Mouse (Mus musculus) G1E (cell line): Measurements from ENCODE around the gene Gimap1. TPM values are rescaled to one million over a fixed set of nuclear protein-coding genes. Genes with fewer than 3 reads are reported as not detected.

ENCODE experiments used
- ATAC-seq: 2 replicates; pipeline ENCODE4 v1.8.0; 2016; ENCODE audit warnings: mild to moderate bottlenecking; ENCODE audit not compliant: insufficient number of reproducible peaks, poor library complexity, low FRiP score, severe bottlenecking; ENCODE audit errors: extremely low read depth
- DNase-seq: peaks from one replicate; pipeline ENCODE4 v3.0.0; 2012; ENCODE audit warnings: low spot score
- H3K27me3 ChIP-seq: 2 replicates; pipeline ENCODE4 v1.6.1; 2012; ENCODE audit warnings: mild to moderate bottlenecking, low read length, inconsistent platforms; ENCODE audit not compliant: insufficient read depth
- H3K36me3 ChIP-seq: replicated peaks from 2 replicates; pipeline ENCODE3; 2012; ENCODE audit warnings: mild to moderate bottlenecking, inconsistent platforms
- H3K4me1 ChIP-seq: 2 replicates; pipeline ENCODE4 v1.6.1; 2012; ENCODE audit warnings: low read depth, low read length, inconsistent platforms, mixed read lengths; ENCODE audit not compliant: insufficient read depth
- H3K4me3 ChIP-seq: 2 replicates; pipeline ENCODE4 v1.5.1; 2012; ENCODE audit warnings: low read depth, mild to moderate bottlenecking, inconsistent platforms, low read length, moderate library complexity, mixed read lengths
- H3K9me3 ChIP-seq: replicated peaks from 2 replicates; pipeline ENCODE4 v1.6.1; 2012; ENCODE audit warnings: inconsistent platforms
- CTCF ChIP-seq: IDR thresholded peaks from 2 replicates; pipeline ENCODE4 v1.5.1; 2012; ENCODE audit warnings: low read depth, low read length, inconsistent platforms, mixed read lengths
- GATA1 ChIP-seq: IDR thresholded peaks from 2 replicates; pipeline ENCODE4 v1.6.1; 2012; ENCODE audit warnings: borderline replicate concordance, low read length, inconsistent platforms, mixed read lengths
- GATA2 ChIP-seq: IDR thresholded peaks from 2 replicates; pipeline ENCODE4 v1.6.1; 2012; ENCODE audit warnings: low read depth, low read length, inconsistent platforms, borderline replicate concordance
- POLR2AphosphoS5 ChIP-seq: IDR thresholded peaks from 2 replicates; pipeline ENCODE4 v1.6.1; 2012; ENCODE audit warnings: low read depth, low read length, inconsistent platforms; ENCODE audit not compliant: insufficient replicate concordance
- TAL1 ChIP-seq: conservative IDR thresholded peaks from 2 replicates; pipeline ENCODE4 v1.6.1; 2012; ENCODE audit warnings: low read depth, low read length, inconsistent platforms, mixed read lengths
- polyA plus RNA-seq: library from polyadenylated mRNA; stranded (reverse); fragments of >175 nt; gene quantifications from 2 replicates; pipeline ENCODE4 v1.2.3, GENCODE M21; 2012
- total RNA-seq, 2 experiments: library from RNA; stranded (forward) in 1 of 2; stranded (reverse) in 1 of 2; fragments of 200-1000 nt in 1 of 2; fragments of >200 nt in 1 of 2; fragmentation: Nextera tagmentation in 1 of 2; gene quantifications; 2 replicates each; pipeline ENCODE4 v1.2.3; 2014 to 2017

Gimap1 gene
- total and polyA plus RNA-seq, 3 experiments = not detected

DNA sequence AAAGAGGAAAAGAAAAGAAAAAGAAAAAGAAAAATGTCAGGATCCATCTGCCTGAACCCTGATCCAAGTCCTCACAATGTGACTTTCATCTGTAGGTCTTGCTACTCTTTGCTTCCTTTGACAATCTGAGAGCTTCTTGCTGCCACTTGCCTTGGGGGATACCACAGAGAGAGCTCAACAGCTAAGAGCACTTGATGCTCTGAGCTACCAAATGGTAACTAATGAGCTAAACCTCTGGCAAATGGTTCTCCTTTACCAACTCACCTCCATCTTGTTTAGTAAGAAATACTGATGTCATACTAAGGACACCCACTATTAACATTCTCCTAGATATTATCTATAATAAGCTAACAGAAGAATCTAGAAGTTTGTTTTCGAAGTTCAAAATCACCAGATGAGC is 5.2 kb upstream of the Gimap1 start:
- Histone ChIP-seq H3K36me3 (no peaks in the 10 kb centered on the region), H3K27me3 (peaks cover 3% of the 10 kb centered on the region; the same call in 1 of the 2 replicates), H3K4me3 (no peak overlapping the region), H3K4me1 (no peaks in the 10 kb centered on the region), H3K9me3 (no peaks in the 10 kb centered on the region)
- DNase-seq (no peak), ATAC-seq (no peak)
- no peak for TF ChIP-seq CTCF
- TF ChIP-seq GATA2 = no peak
- TF ChIP-seq GATA1 = no peak
- TF ChIP-seq TAL1 = no peak
- TF ChIP-seq POLR2AphosphoS5 = no peak

DNA sequence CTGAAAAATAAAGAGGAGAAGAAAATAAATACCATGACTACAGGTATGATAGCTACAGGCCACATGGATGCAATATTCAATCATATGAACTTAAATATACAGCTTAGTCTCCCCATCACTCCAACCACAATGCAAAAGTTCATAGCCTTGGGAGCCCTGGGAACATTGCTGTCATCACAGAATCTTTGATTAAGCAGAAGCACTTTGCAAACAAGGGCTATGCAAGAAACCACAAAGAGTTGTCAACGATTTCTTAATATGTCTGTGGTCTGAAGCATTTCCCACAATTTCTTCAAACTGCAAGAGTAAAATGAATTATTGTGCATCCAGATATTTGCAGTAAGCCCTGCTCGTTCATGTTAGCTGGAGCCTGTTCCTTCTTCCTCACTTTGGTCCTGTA is 1.8 kb upstream of the Gimap1 start:
- TF ChIP-seq POLR2AphosphoS5 (no peak), GATA1 (no peak), CTCF (no peak), TAL1 (no peak), GATA2 (no peak)
- no peaks in the 10 kb centered on the region for H3K4me1 ChIP-seq
- ATAC-seq = no peak

DNA sequence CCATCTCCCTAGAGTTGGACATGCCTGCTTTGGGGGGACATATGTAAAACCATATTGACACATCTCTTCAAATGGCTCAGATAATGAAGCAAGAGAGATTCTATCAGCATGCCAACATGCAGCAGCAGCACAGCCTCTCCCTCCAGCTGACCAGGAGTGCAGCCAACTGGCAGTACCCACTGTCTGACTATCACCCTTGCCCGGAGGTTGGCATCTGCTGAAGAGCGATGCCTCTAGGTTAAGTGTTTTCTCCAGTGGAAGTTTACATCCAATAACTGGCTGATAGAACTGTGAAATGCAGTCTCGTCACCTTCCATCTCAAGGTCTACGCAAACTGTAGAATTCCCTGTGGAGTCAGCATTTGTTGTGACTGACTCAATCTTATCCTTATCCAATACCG is 1.2 kb upstream of the Gimap1 start:
- Histone ChIP-seq H3K4me3 (no peak overlapping the region), H3K9me3 (no peaks in the 10 kb centered on the region), H3K36me3 (no peaks in the 10 kb centered on the region), H3K4me1 (no peaks in the 10 kb centered on the region), H3K27me3 (peaks cover 7% of the 10 kb centered on the region; the same call in 1 of the 2 replicates)
- DNase-seq (no peak), ATAC-seq (no peak)
- no peak for TF ChIP-seq GATA2
- TF ChIP-seq POLR2AphosphoS5 = no peak
- no peak for TF ChIP-seq GATA1
- TF ChIP-seq CTCF = no peak
- TF ChIP-seq TAL1 = no peak

More for the DNA sequence above, 1.8 kb upstream of the Gimap1 start:
- H3K27me3 ChIP-seq = peaks cover 3% of the 10 kb centered on the region; the same call in 1 of the 2 replicates
- no peaks in the 10 kb centered on the region for H3K9me3 ChIP-seq
- no peaks in the 10 kb centered on the region for H3K36me3 ChIP-seq
- DNase-seq = no peak
- no peak overlapping the region for H3K4me3 ChIP-seq

DNA sequence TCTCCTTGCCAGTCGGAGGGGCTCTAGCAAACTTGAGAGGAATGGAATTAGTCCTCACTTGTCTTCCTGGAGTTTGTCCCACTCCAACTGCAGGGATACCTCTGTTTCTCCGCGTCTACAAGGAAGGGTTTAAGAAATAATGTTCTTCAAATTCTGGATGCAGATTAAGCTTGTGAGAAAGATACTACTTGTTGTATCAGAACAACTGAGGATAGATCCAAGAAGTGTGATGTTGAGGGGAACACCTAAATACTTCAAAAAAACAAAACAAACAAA is 864 bp downstream of the Gimap1 start:
- ATAC-seq (no peak), DNase-seq (no peak)
- no peaks in the 10 kb centered on the region for H3K9me3 ChIP-seq
- H3K27me3 ChIP-seq = peaks cover 11% of the 10 kb centered on the region; the same call in 1 of the 2 replicates
- H3K4me1 ChIP-seq = no peaks in the 10 kb centered on the region
- H3K4me3 ChIP-seq = no peak overlapping the region
- H3K36me3 ChIP-seq = no peaks in the 10 kb centered on the region
- no peak for TF ChIP-seq CTCF
- TF ChIP-seq GATA1 = no peak
- no peak for TF ChIP-seq POLR2AphosphoS5
- no peak for TF ChIP-seq GATA2
- TF ChIP-seq TAL1 = no peak

DNA sequence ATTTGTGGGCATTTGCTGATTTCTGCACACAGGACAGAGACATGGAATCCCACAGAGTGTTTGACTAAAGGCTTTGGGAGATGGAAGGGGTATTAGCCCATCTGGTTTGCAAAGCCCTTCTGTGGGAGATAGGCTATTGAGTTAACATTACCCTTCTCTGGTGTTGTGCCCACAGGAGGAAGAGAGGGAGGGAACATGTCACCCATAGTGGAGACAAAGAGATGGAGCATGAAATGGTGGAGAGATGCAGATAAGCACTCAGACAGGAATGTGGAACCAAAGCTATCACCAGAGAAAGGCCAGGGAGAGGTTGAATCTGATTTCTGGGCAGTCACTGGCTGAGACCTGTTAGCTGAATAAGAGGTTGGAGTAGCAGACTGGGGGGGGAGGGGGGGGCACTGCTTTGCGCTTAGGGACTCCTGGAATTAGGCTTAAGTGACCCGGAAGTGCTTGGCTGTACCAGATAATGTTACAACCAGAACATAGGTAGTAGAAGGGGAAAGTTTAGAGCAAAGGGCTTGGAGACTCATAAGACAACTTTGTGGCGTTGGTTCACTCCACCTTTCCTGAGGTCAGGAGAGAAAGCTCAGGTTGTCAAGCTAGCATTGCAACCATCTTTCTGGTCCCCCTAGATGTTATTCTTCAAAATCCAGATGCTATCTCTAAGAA is 1.8 kb downstream of the Gimap1 start:
- ATAC-seq (no peak), DNase-seq (no peak)
- no peak overlapping the region for H3K4me3 ChIP-seq
- TF ChIP-seq CTCF = no peak
- TF ChIP-seq TAL1 = no peak
- TF ChIP-seq GATA1 = no peak
- TF ChIP-seq GATA2 = no peak
- no peak for TF ChIP-seq POLR2AphosphoS5
- no peaks in the 10 kb centered on the region for H3K4me1 ChIP-seq
- no peaks in the 10 kb centered on the region for H3K9me3 ChIP-seq
- H3K36me3 ChIP-seq = no peaks in the 10 kb centered on the region
- peaks cover 11% of the 10 kb centered on the region; the same call in 1 of the 2 replicates for H3K27me3 ChIP-seq

DNA sequence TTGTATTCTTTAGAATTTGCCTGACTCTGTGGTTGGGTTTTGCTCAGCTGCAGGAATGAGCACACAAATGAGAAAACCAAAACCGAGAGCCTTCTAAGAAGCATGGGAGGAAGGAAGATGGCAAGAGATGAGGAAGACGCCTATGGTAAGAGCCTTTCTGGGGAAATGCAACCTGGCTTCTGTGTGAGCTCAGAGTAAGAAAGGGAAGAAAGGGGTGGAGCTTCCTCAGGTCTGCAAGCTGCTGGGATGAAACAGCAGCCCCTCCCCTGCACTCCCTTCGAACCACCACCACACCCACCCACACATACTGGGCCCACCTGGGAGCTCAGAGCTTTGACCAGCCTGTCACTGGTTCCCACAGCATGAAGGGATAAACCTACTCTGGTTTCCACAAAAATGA is 2.4 kb downstream of the Gimap1 start:
- no peak for ATAC-seq

More for the DNA sequence above, 2.4 kb downstream of the Gimap1 start:
- DNase-seq = no peak
- Histone ChIP-seq H3K4me1 (no peaks in the 10 kb centered on the region), H3K4me3 (no peak overlapping the region), H3K36me3 (no peaks in the 10 kb centered on the region), H3K27me3 (peaks cover 14% of the 10 kb centered on the region; the same call in 1 of the 2 replicates), H3K9me3 (no peaks in the 10 kb centered on the region)
- no peak for TF ChIP-seq POLR2AphosphoS5
- no peak for TF ChIP-seq GATA2
- no peak for TF ChIP-seq TAL1
- no peak for TF ChIP-seq CTCF
- TF ChIP-seq GATA1 = no peak
